Mouse (Mus musculus) heart, embryonic 16.5 days (tissue): Measurements from ENCODE around the gene Gadd45g. TPM values are rescaled to one million over a fixed set of nuclear protein-coding genes. Genes with fewer than 3 reads are reported as not detected.
A peak's percentile ranks its signal among the peaks of the same experiment; 100 is the strongest.

Experiments used
- ATAC-seq: fragments of 200-750 bp; cut with Nextera tagmentation; replicated peaks from 2 replicates; pipeline ENCODE4 v1.8.0; 2017; ENCODE audit warnings: moderate number of reproducible peaks; ENCODE audit not compliant: insufficient read depth, low FRiP score; ENCODE audit errors: extremely low read depth
- H3K27ac ChIP-seq: fragments of 300-500 bp; sonication (generic); 2 replicates; pipeline ENCODE4 v1.5.1; 2014; ENCODE audit warnings: mild to moderate bottlenecking, low read length, control low read depth, moderate library complexity
- H3K27me3 ChIP-seq: fragments of 300-500 bp; sonication (generic); 2 replicates; pipeline ENCODE4 v1.6.1; 2014; ENCODE audit warnings: low read length, mixed read lengths; ENCODE audit not compliant: control insufficient read depth, insufficient read depth
- H3K36me3 ChIP-seq: fragments of 300-500 bp; sonication (generic); 2 replicates; pipeline ENCODE4 v1.6.1; 2014; ENCODE audit not compliant: control insufficient read depth, insufficient read depth
- H3K4me1 ChIP-seq: fragments of 300-500 bp; sonication (generic); 2 replicates; pipeline ENCODE4 v1.6.1; 2014; ENCODE audit warnings: low read length, mixed read lengths; ENCODE audit not compliant: control insufficient read depth, insufficient read depth
- H3K4me2 ChIP-seq: fragments of 300-500 bp; sonication (generic); 2 replicates; pipeline ENCODE4 v1.6.1; 2014; ENCODE audit warnings: low read depth, mild to moderate bottlenecking, control low read depth, low read length
- H3K4me3 ChIP-seq: fragments of 300-500 bp; sonication (generic); 2 replicates; pipeline ENCODE4 v1.5.1; 2014; ENCODE audit warnings: mild to moderate bottlenecking, control low read depth, low read length
- H3K9ac ChIP-seq: fragments of 300-500 bp; sonication (generic); 2 replicates; pipeline ENCODE4 v1.6.1; 2014; ENCODE audit warnings: low read length, control low read depth
- H3K9me3 ChIP-seq: fragments of 300-500 bp; sonication (generic); replicated peaks from 2 replicates; pipeline ENCODE4 v1.6.1; 2016; ENCODE audit warnings: low read length; ENCODE audit not compliant: control insufficient read depth
- WGBS: fragments of 180-500 bp; shearing (Covaris S2); extraction: QIAGEN DNeasy Blood & Tissue Kit; methylation state at CpG from one replicate; pipeline ENCODE4 v1.1.7; 2014; 5-methylcytosine and 5-hydroxymethylcytosine counted together
- polyA plus RNA-seq: library from polyadenylated mRNA; unstranded; fragments of >200 nt; fragmentation: Nextera tagmentation; extraction: Ambion mirVana; gene quantifications from 2 replicates; pipeline ENCODE4 v1.2.1, GENCODE M21; 2015

Gene Gadd45g
- polyA plus RNA-seq, 1 experiment from 2014 or later = 43.1 TPM

DNA sequence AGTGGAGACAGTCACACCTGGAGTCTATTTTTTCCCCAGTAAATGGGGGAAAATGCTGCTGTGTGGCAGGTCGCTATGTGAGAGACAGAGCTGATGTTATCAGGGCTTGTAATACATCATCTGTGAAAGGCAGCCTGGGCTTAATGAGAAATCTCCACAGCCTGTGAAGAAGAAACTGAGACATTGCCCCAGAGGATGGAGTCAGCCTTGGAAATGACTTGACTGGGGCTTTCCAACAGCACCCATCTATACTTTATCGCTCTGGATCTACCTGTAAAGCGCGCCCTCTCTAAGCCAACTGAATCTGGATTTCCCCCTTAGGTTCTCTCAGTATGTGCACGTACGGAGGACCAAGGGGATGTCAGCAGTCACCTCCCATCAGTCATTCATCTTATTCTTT lies 31.8 kb upstream of the Gadd45g start:
- Histone ChIP-seq H3K27me3 (no peaks in the 10 kb centered on the region), H3K36me3 (no peaks in the 10 kb centered on the region), H3K4me2 (no peak overlapping the region), H3K4me3 (no peak overlapping the region), H3K9ac (no peak overlapping the region), H3K4me1 (peaks cover 15% of the 10 kb centered on the region), H3K27ac (no peak overlapping the region), H3K9me3 (no peaks in the 10 kb centered on the region)
- ATAC-seq = no peak
- 87% methylated on average over 6 of the region's 6 CpGs for WGBS

DNA sequence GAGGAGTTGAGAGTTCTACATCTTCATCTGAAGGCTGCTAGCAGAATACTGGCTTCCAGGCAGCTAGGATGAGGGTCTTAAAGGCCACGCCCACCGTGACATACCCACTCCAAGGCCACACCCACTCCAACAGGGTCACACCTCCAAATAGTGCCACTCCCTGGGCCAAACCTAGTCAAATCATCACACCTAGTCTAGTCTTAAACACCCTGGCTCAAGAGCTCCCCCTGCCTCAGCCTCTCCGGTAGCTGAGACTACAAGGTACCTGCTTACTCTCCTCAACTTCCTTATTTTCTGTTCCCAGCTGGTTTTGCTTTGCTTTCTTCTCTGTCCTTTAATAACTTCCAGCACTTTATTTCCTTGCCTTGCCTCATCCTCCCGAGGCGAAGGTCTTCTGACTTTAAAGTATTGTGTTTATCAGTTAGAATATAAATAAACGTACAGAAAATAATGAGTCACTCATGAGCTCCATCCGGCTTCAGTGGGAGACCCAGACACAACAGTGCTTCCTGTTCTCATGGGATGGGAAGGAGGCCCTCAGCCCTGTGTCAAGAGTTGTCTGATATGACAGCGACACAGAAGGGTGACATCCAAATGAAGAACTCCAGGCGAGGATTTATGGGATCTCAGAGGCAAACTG lies 30.5 kb upstream of the Gadd45g start:
- Histone ChIP-seq H3K27me3 (no peaks in the 10 kb centered on the region), H3K4me3 (no peak overlapping the region)
- peak; percentile 55; the same call in 1 of the 2 replicates for ATAC-seq

DNA sequence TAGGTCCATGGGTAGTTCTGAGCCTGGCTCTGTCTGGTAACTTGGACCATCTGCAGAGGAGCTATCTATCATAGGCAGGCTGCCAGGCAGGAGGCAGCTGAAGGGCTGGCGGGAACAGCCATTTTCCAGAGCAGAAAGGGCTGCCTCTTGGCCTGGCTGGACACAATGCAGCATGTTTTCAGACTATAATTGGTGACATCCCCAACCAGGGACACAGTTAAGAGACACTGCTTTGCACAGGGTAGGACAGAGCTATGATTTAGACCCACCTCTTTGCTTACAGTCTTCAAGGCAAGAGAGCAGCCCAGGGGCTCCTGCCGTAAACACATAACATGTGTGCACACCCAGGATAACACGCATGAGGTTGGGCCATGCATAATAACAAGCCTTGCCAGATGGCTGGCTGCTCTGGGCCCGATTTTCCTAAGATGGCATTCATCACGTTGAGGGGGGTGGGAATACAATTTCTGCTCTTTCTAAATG lies 29.9 kb upstream of the Gadd45g start:
- Histone ChIP-seq H3K9me3 (no peaks in the 10 kb centered on the region), H3K36me3 (no peaks in the 10 kb centered on the region), H3K27ac (peak overlapping the region; percentile 64), H3K4me3 (no peak overlapping the region), H3K27me3 (no peaks in the 10 kb centered on the region), H3K4me1 (peaks cover 15% of the 10 kb centered on the region), H3K4me2 (no peak overlapping the region), H3K9ac (no peak overlapping the region)
- 63% methylated on average over 5 of the region's 5 CpGs for WGBS
- peak; percentile 42; the same call in 1 of the 2 replicates for ATAC-seq

More for the DNA sequence above, 30.5 kb upstream of the Gadd45g start:
- H3K36me3 ChIP-seq = no peaks in the 10 kb centered on the region
- peak overlapping the region; percentile 64 for H3K27ac ChIP-seq
- 44% methylated on average over 9 of the region's 9 CpGs for WGBS
- no peak overlapping the region for H3K4me2 ChIP-seq
- H3K9me3 ChIP-seq = no peaks in the 10 kb centered on the region
- H3K9ac ChIP-seq = no peak overlapping the region
- peaks cover 15% of the 10 kb centered on the region for H3K4me1 ChIP-seq

DNA sequence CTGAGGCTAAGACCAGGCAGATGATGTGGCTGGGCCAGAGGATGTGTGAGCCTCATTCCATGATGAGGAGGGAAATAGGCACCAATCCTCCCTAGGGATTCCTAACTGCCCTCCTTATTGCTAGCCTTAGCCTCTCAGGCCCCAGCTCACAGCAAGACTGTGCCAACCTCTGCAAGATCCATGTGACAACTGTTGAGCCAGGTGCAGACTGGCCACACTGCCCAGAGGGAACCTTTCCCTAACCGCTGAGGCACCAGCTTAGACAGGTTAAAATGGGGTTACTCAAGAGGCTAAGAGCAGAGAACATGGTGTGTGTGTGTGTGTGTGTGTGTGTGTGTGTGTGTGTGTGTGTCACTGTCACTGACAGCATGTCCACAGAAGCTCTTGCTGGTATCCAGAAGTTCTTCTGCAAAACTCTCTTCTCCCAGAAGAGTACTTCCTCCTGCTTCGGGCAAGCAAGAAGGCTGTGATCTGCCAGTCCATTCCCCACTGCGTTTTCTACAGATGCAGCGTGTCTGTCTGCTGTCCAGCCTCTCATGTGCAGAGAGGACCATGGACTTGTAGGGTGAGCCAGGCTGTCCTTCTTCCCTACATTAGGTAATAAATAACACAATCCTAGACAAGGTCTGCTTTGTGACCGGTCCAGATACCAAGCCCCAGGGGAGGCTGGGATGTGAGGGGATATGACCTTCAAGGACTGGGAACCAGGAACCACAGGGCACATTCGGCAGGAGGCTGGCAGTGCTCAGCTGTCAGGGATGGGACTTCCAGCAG lies 28.1 kb upstream of the Gadd45g start:
- H3K4me1 ChIP-seq = peaks cover 15% of the 10 kb centered on the region
- no peak for ATAC-seq
- no peak overlapping the region for H3K9ac ChIP-seq
- no peaks in the 10 kb centered on the region for H3K36me3 ChIP-seq
- 43% methylated on average over 6 of the region's 6 CpGs for WGBS
- no peak overlapping the region for H3K4me3 ChIP-seq
- no peak overlapping the region for H3K4me2 ChIP-seq
- H3K9me3 ChIP-seq = no peaks in the 10 kb centered on the region
- H3K27ac ChIP-seq = no peak overlapping the region
- H3K27me3 ChIP-seq = no peaks in the 10 kb centered on the region

DNA sequence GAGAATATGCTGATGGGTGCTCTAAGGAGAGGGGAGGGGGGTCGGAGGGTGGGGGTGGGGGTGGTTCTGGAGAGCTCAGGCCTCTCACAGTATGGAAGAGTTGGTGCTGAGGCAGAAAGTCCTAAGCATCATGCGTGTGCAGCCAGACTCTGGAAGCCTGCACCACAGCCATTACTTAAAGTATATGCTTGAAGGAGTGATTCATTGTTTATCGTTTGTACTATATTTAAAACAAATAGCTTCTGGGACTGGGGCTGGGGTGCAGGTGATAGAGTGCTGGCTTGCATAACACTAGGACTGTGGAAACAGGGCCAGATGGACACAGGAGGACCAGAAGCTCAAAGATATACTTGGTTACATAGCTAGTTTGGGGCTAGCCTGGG lies 27.5 kb upstream of the Gadd45g start:
- no peaks in the 10 kb centered on the region for H3K9me3 ChIP-seq
- ATAC-seq = no peak
- no peak overlapping the region for H3K27ac ChIP-seq
- WGBS = 58% methylated on average over 3 of the region's 3 CpGs
- peaks cover 13% of the 10 kb centered on the region for H3K4me1 ChIP-seq
- H3K4me3 ChIP-seq = no peak overlapping the region
- H3K36me3 ChIP-seq = no peaks in the 10 kb centered on the region
- no peak overlapping the region for H3K9ac ChIP-seq
- H3K27me3 ChIP-seq = no peaks in the 10 kb centered on the region
- no peak overlapping the region for H3K4me2 ChIP-seq

DNA sequence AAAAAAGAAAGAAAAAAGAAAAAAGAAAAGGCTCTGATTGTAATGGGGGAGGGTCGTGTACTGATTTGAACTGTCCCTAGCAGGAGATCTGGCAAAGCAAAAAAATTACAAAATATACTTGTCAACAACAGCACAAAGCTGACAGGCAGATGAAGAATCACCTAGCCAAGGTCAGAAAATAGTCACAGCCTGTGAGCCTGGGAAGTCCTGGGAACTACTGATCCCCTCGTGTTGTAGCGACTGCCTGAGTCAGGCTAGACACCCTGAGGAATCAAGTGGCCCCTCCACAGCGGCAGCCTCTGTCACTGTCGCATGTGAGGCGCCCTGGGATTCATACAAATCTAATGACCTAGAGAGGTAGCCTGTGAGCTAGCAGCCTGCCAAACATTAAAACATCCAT lies 27.1 kb upstream of the Gadd45g start:
- Histone ChIP-seq H3K9ac (no peak overlapping the region), H3K36me3 (no peaks in the 10 kb centered on the region), H3K9me3 (no peaks in the 10 kb centered on the region), H3K4me3 (no peak overlapping the region), H3K4me1 (peaks cover 12% of the 10 kb centered on the region), H3K4me2 (no peak overlapping the region), H3K27me3 (no peaks in the 10 kb centered on the region), H3K27ac (no peak overlapping the region)
- 67% methylated on average over 6 of the region's 6 CpGs for WGBS
- no peak for ATAC-seq

DNA sequence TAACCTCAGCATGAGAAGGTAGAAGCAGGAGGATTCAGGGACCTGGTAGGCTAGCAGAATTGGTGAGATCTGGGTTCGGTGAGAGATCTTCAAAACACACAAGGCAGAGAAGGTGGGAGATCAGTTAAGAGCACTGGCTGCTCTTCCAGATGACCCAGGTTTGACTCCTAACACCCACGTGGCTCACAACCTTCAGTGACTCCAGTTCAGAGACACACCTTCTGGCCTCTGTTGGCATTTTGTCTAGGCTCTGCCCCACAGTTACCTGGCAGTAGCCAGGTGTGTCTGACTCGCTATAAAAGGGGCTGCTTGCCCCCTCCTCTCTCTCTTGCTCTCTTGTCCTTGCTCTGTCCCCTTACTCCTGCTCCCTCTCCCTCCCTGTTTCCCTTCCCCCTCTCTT lies 24.5 kb upstream of the Gadd45g start:
- 46% methylated on average over 3 of the region's 3 CpGs for WGBS
- no peaks in the 10 kb centered on the region for H3K36me3 ChIP-seq
- no peak overlapping the region for H3K4me2 ChIP-seq
- no peak overlapping the region for H3K27ac ChIP-seq
- H3K9me3 ChIP-seq = no peaks in the 10 kb centered on the region
- no peaks in the 10 kb centered on the region for H3K27me3 ChIP-seq
- ATAC-seq = no peak
- H3K4me3 ChIP-seq = no peak overlapping the region
- no peak overlapping the region for H3K9ac ChIP-seq
- H3K4me1 ChIP-seq = peaks cover 4% of the 10 kb centered on the region

DNA sequence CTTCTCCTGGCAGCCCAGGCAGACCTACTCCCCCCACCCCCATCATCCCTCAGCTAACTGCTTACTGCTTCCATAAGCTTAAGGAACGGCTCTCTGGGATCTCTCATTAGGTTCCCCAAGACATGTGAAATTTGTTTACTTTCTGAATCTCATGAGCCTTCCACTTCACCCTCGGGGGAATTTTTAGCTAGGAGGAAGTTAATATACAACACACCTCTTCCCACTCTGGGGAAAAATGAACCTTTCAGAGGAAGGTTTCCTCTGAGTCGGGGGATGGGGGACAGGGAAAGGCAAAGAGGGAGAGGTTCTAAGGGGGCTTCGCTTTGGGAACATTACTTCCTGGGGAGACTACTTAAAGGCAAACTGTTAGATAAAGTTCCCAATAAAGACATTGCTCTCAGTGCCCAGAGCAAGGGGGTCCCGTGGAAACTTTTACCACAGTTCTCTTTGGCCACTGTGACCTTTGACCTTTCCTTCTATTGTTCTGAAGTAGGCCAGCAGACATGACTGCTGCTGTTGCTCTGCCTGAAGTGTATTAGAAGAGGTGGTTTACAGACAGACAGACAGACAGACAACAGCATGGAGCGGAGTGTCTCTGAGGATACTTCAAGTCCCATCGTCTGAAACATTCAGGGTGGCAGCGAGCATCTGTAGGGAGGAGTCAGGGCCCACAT lies 22.5 kb upstream of the Gadd45g start:
- H3K27ac ChIP-seq = no peak overlapping the region
- no peaks in the 10 kb centered on the region for H3K4me1 ChIP-seq
- WGBS = 52% methylated on average over 8 of the region's 8 CpGs
- no peaks in the 10 kb centered on the region for H3K9me3 ChIP-seq
- ATAC-seq = no peak
- no peak overlapping the region for H3K4me3 ChIP-seq
- H3K9ac ChIP-seq = no peak overlapping the region
- no peak overlapping the region for H3K4me2 ChIP-seq
- H3K27me3 ChIP-seq = no peaks in the 10 kb centered on the region
- no peaks in the 10 kb centered on the region for H3K36me3 ChIP-seq
